Mouse (Mus musculus) spleen, adult 10 weeks (tissue): ENCODE results near the gene Ccr6. TPM values are rescaled to one million over a fixed set of nuclear protein-coding genes. Genes with fewer than 3 reads are reported as not detected.

ENCODE experiments used
- polyA plus RNA-seq: library from polyadenylated mRNA; stranded (reverse); fragments of 350-450 nt; fragmentation: Illumina TruSeq; extraction: RNeasy Lipid Tissue Mini Kit (QIAGEN cat#74804); gene quantifications from one replicate; pipeline ENCODE4 v1.2.3, GENCODE M21; 2015; ENCODE audit warnings: low replicate concordance; ENCODE audit not compliant: insufficient read depth

Ccr6 gene
- polyA plus RNA-seq, result 85.7 TPM

GRCm38 (mm10) chr17:8235743-8236142, at the start of gene Ccr6:
Gene Ccr6 (plus strand): TSS chr17:8236043.

GRCm38 (mm10) chr17:8282821-8283525, 47.1 kb downstream of the Ccr6 start, which contains the start of gene Mpc1:
Gene Mpc1 (plus strand): TSS chr17:8282904.

Other genes starting within 250 kb of the Ccr6 start
- gene Gm49673, start 88.3 kb upstream of the Ccr6 start, polyA plus RNA-seq, result 0.46 TPM
- 32.0 TPM for gene Rnaset2a, start 87.9 kb upstream of the Ccr6 start, polyA plus RNA-seq
- 45.0 TPM for gene Fgfr1op, start 70.5 kb upstream of the Ccr6 start, polyA plus RNA-seq
- 152 TPM for gene Mpc1, start 46.9 kb downstream of the Ccr6 start, polyA plus RNA-seq
- gene Sft2d1, start 75.1 kb downstream of the Ccr6 start, polyA plus RNA-seq, result 131 TPM
- 0.29 TPM for gene Prr18, start 101.4 kb downstream of the Ccr6 start, polyA plus RNA-seq
- not detected for gene T2, start 119.9 kb downstream of the Ccr6 start, polyA plus RNA-seq
- gene T, start 198.4 kb downstream of the Ccr6 start, polyA plus RNA-seq, result not detected